Mouse (Mus musculus): Measurements from ENCODE around the gene Gaa. TPM values are rescaled to one million over a fixed set of nuclear protein-coding genes. Genes with fewer than 3 reads are reported as not detected.
A peak's percentile ranks its signal among the peaks of the same experiment; 100 is the strongest.
"Not testable (repeated sequence)": the region's sequence is repeated elsewhere in the genome, so short reads cannot be mapped to it uniquely, and the experiment has no call there.

Gaa gene
- total RNA-seq, 2 experiments from 2014 or later = 4.2 to 17.9 TPM

GRCm38 (mm10) chr11:119250998-119251397 is 16.7 kb upstream of the Gaa start:
- no peak for ATAC-seq (replicated peaks; ENCODE audit: low FRiP score, poor library complexity, severe bottlenecking)

GRCm38 (mm10) chr11:119252854-119253541 is 14.7 kb upstream of the Gaa start:
- ATAC-seq (replicated peaks; ENCODE audit: low FRiP score, poor library complexity, severe bottlenecking) = no peak

- not testable (repeated sequence) for ATAC-seq (replicated peaks; ENCODE audit: low FRiP score, poor library complexity, severe bottlenecking)
These were observed 11.1 kb upstream of the Gaa start for GRCm38 (mm10) chr11:119256557-119256956.

GRCm38 (mm10) chr11:119258216-119258571 is 9.5 kb upstream of the Gaa start:
- no peak for ATAC-seq (replicated peaks; ENCODE audit: low FRiP score, poor library complexity, severe bottlenecking)

GRCm38 (mm10) chr11:119258572-119259322 is 8.9 kb upstream of the Gaa start:
- ATAC-seq (replicated peaks; ENCODE audit: low FRiP score, poor library complexity, severe bottlenecking) = peak; percentile 82

GRCm38 (mm10) chr11:119259977-119260376 is 7.7 kb upstream of the Gaa start:
- ATAC-seq (replicated peaks; ENCODE audit: low FRiP score, poor library complexity, severe bottlenecking) = no peak

- no peak for ATAC-seq (replicated peaks; ENCODE audit: low FRiP score, poor library complexity, severe bottlenecking)
These were observed 3.3 kb upstream of the Gaa start for GRCm38 (mm10) chr11:119264413-119264812.

GRCm38 (mm10) chr11:119265811-119266210 is 1.9 kb upstream of the Gaa start:
- ATAC-seq (replicated peaks; ENCODE audit: low FRiP score, poor library complexity, severe bottlenecking) = no peak

GRCm38 (mm10) chr11:119267241-119267674 is 429 bp upstream of the Gaa start:
- no peak for ATAC-seq (replicated peaks; ENCODE audit: low FRiP score, poor library complexity, severe bottlenecking)

- no peak for ATAC-seq (replicated peaks; ENCODE audit: low FRiP score, poor library complexity, severe bottlenecking)
These were observed 989 bp downstream of the Gaa start for GRCm38 (mm10) chr11:119268557-119269195.

- ATAC-seq (replicated peaks; ENCODE audit: low FRiP score, poor library complexity, severe bottlenecking) = not testable (repeated sequence)
These were observed 4.8 kb downstream of the Gaa start for GRCm38 (mm10) chr11:119272492-119272891.

- no peak for ATAC-seq (replicated peaks; ENCODE audit: low FRiP score, poor library complexity, severe bottlenecking)
These were observed 5.7 kb downstream of the Gaa start for GRCm38 (mm10) chr11:119273186-119273930.

GRCm38 (mm10) chr11:119281030-119281429 is 13.3 kb downstream of the Gaa start:
- no peak for ATAC-seq (replicated peaks; ENCODE audit: low FRiP score, poor library complexity, severe bottlenecking)

GRCm38 (mm10) chr11:119285791-119286527 is 18.3 kb downstream of the Gaa start:
- ATAC-seq (replicated peaks; ENCODE audit: low FRiP score, poor library complexity, severe bottlenecking) = no peak

- ATAC-seq (replicated peaks; ENCODE audit: low FRiP score, poor library complexity, severe bottlenecking) = no peak
These were observed 19.7 kb downstream of the Gaa start for GRCm38 (mm10) chr11:119287207-119287992.

GRCm38 (mm10) chr11:119292861-119293260 is 25.2 kb downstream of the Gaa start:
- ATAC-seq (replicated peaks; ENCODE audit: low FRiP score, poor library complexity, severe bottlenecking) = not testable (repeated sequence)

- ATAC-seq (replicated peaks; ENCODE audit: low FRiP score, poor library complexity, severe bottlenecking) = no peak
These were observed 30.3 kb downstream of the Gaa start for GRCm38 (mm10) chr11:119297996-119298395.

- ATAC-seq (replicated peaks; ENCODE audit: low FRiP score, poor library complexity, severe bottlenecking) = no peak
These were observed 31.2 kb downstream of the Gaa start for GRCm38 (mm10) chr11:119298917-119299316.

Data from erythroid progenitor cell, adult 5-6 weeks (primary cell).